Mouse (Mus musculus) embryonic fibroblast, embryonic 13.5 days (primary cell): ENCODE results near the gene Oxtr.

Source experiments
- CTCF ChIP-seq: IDR thresholded peaks from 2 replicates; pipeline ENCODE4 v1.5.1; 2011; ENCODE audit warnings: mild to moderate bottlenecking, control low read depth, low read length, moderate library complexity, borderline replicate concordance; ENCODE audit not compliant: insufficient read depth
- POLR2A ChIP-seq: IDR thresholded peaks from 2 replicates; pipeline ENCODE4 v1.6.1; 2011; ENCODE audit warnings: low read depth, mild to moderate bottlenecking, control low read depth, low read length, moderate library complexity

DNA sequence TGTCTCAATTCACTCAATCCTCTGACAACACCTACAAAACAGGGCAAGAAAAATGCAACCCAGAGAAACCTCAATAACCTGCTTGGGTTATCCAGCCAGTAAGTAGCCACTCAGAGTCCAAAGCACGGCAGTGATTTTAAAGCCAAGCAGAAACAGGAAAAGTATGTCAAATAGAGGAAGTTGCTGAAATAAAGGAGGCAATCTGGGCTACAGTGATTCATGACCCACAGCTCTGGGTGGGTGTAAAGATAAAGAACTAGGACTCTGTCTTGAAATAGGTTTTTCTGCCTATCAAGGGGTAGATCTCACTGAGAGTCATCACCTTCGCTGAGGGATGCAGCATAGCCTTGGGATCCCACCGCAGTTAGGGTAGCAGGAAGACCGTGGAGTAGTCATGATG, 18.1 kb downstream of the Oxtr start:
- TF ChIP-seq CTCF (no peak), POLR2A (no peak)
